Mouse (Mus musculus): Measurements from ENCODE around the gene Gm45711.
"Not testable (repeated sequence)": the region's sequence is repeated elsewhere in the genome, so short reads cannot be mapped to it uniquely, and the experiment has no call there.

The Gm45711 gene

DNA sequence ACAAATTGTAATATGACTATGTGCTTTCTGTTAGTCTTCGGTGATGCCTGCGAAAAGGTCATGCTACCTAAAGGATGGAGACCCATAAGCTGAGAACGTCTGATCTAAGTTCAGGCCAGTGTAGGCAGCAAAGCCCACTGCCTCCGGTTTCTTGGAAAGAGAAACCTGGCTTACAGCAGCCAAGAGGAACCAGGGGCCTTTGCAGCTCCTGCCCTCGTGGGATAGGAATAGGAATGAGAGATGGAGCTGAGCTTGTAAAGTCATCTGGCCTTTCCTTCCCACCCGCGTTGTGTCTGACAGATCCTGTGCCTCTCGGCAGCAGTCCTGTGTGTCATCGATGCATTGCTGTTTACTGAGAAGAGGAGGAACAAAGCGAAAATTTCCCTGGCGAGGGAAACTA, 11.4 kb upstream of the Gm45711 start, which contains the start of gene Gm11020:
TSS of gene Gm11020 (plus strand) at position 301 of the 400 bp plus-strand sequence.
- DNase-seq (ENCODE audit: low spot score in 2 of 2) = not testable (repeated sequence)

DNA sequence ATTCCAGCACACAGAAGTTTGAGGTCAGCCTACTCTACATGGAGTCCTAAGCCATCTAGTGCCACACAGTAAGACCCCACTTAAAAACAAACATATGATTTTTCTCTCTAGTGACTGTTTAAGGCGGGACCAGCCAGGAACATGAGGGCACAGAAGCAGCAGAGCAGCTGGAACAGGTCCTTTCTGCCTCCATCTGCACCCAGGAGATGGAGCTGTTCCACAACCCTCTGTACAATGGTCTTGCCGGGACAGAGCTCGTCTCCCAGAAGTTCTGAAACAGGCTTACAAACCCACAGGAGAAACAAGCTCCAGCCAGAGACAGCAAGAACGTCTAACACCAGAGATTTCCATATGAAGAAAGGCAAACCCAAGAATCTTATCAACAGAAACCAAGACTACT, 3.4 kb upstream of the Gm45711 start:
- DNase-seq (ENCODE audit: low spot score in 2 of 2) = peak in 1 of 2 experiments; percentile 13

- not testable (repeated sequence) for DNase-seq (ENCODE audit: low spot score in 2 of 2)
These were observed 2.1 kb upstream of the Gm45711 start for GRCm38 (mm10) chr8:104312023-104312422.

GRCm38 (mm10) chr8:104308341-104308740, 1.5 kb downstream of the Gm45711 start:
- DNase-seq (ENCODE audit: low spot score in 2 of 2) = not testable (repeated sequence)

DNA sequence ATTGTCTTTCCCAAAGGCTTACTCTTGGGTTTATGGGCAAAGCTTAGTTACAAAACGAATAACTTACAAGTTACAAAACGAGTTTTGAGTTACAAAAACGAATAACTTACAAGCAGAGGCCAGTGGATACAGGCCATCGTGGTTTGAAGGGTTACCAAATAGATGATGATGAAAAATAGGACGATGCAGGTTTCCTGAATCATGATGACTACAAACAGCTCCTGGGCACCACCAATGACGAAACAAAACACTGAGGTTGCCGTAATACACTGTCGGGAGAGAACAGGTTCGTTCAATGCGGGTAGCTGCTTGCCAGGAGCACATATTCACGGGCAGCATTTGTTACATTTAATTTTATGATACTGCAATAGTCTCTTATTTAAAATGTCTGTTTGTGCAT, 4.9 kb downstream of the Gm45711 start:
- no peak for DNase-seq (ENCODE audit: low spot score in 2 of 2)

GRCm38 (mm10) chr8:104302536-104302935, 7.3 kb downstream of the Gm45711 start:
- DNase-seq (ENCODE audit: low spot score in 2 of 2) = not testable (repeated sequence)

DNA sequence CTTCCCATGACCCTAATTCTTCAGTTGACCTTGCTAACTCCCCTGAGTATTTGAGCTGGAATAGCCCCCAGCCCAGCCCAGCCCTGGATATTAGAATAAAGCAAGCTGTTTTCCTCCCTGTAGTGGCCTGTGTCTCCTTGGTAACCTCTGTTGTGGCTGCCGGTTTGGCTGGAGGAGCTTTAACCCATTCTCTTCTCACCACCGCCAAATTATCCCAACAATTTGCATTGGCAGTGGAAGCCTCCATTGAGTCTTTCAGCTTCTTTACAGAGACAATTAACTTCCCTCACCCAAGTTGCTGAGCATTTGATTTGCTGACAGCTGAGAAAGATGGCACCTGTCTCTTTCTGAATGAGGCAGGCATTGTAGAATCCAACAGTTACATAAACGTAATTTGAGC, 8.3 kb downstream of the Gm45711 start:
- DNase-seq (ENCODE audit: low spot score in 2 of 2) = not testable (repeated sequence)

GRCm38 (mm10) chr8:104294396-104294795, 15.5 kb downstream of the Gm45711 start:
- no peak for DNase-seq (ENCODE audit: low spot score in 2 of 2)

DNA sequence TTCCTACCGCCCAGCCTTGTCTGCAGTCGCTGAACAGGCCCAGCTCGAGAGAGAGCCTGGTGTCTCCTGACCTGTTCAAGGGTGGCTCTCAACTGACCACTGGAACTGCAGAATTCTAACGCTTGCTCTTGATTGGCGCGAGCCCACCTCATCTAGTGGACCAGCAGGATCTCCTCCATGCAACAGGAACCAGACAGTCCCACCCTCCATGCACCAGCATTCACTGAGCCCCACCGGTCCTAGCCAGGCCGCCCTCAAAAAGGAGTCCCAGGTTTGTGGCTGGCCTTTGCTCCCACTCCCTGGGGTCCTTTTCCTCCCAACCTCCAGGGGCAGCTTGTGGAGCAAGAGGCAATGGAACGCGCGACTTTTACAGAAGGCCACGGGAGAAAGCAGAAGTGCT, 16.8 kb downstream of the Gm45711 start, which contains the start of gene Cmtm2a:
TSS of gene Cmtm2a (minus strand) at position 101 of the 400 bp plus-strand sequence.
- not testable (repeated sequence) for DNase-seq (ENCODE audit: low spot score in 2 of 2)

- DNase-seq (ENCODE audit: low spot score in 2 of 2) = no peak
These were observed 40.9 kb downstream of the Gm45711 start for GRCm38 (mm10) chr8:104268937-104269440.

DNA sequence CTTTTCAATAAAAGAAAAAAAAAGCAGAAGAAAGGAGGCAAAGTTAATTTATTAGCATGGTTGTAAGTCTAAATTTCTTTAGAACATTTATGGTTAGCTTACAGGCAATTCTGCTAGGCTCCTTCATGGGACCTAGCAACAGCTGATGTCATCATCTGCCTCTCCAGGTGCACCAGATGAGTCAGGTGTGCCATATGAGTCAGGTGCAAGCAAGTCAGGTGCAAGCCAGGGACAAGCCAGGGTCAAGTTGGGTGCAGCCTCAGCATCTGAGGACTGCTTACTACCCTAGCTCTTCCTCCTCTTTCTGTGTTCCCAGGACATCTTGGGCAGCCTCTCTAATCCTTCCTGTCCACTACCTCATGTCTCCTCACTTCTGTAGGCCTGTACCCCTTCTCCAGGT, 41.5 kb downstream of the Gm45711 start:
- DNase-seq (ENCODE audit: low spot score in 2 of 2) = no peak

DNA sequence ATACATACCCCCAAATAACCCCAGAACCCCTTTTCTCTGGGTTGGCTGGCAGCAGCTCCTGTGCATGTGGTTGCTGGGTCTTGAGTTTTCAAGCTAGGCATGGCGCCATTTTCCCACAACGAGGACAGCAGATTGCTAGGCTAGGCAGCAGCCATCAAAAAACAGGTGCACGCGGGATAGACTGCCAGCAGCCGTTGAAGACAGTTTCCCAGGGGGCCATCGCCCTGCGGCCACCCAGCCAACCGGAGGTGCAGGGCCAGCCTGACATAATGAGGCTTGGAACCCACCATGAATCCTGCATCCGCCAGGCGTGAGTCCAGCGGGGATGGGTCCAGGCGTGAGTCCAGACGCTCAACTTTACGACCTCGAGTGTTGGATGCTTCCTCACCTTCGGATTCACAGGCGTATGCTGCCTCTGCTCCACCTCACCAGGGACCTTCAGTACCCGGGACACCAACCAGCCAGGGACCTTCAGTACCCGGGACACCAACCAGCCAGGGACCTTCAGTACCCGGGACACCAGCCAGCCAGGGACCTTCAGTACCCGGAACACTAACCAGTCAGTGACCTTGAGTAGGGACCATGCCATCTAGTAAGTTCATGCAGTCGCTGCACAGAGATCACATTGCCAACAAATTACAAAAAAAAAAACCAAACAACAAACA, 45.5 kb downstream of the Gm45711 start:
- not testable (repeated sequence) for DNase-seq (ENCODE audit: low spot score in 2 of 2)

DNA sequence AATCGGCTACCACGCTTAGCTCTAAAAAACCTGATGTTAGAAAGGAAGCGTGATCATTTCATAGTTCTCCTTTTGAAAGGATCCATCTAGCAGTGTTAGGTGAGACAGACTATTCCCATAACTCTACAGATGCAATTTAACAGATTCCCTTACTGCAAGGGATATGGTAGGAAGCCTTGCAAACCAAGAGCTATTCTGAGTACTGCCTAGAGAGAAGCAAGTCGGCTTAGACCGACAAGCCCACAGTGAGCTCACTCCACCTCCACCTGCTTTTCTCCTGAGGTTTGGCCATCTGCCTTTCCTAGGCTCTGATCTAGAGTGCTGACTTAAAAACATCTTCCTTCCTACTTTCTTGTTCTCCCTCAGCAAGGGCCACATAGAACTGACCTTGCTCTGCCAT, 48.1 kb downstream of the Gm45711 start:
- not testable (repeated sequence) for DNase-seq (ENCODE audit: low spot score in 2 of 2)

GRCm38 (mm10) chr8:104253016-104253415, 56.9 kb downstream of the Gm45711 start:
- DNase-seq (ENCODE audit: low spot score in 2 of 2) = no peak

DNA sequence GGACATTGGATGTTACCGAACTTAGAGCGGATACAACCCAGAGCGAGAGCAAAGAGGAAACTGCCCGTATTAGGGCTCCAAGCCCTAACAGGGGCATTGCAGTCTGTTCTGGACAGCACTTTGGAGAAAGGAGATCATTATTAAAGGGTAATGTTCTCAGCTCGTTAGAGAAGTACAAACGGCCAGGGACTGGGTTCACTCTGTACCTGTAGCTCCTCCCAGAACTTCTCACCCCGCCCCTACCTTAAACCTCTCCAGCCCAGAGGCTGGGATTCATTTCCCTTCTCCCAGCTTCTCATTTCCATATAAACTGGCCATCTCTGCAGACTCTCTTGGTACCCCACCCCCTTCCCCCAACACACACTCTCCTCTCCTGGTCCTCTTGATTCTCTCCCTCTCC, 58.4 kb downstream of the Gm45711 start:
- DNase-seq (ENCODE audit: low spot score in 2 of 2) = no peak

- peak; percentile 40 to 72 for DNase-seq (ENCODE audit: low spot score in 2 of 2)
These were observed 59.2 kb downstream of the Gm45711 start, which contains the start of gene Cklf for GRCm38 (mm10) chr8:104250439-104251367. Cklf (plus strand) TSS chr8:104250861.

DNA sequence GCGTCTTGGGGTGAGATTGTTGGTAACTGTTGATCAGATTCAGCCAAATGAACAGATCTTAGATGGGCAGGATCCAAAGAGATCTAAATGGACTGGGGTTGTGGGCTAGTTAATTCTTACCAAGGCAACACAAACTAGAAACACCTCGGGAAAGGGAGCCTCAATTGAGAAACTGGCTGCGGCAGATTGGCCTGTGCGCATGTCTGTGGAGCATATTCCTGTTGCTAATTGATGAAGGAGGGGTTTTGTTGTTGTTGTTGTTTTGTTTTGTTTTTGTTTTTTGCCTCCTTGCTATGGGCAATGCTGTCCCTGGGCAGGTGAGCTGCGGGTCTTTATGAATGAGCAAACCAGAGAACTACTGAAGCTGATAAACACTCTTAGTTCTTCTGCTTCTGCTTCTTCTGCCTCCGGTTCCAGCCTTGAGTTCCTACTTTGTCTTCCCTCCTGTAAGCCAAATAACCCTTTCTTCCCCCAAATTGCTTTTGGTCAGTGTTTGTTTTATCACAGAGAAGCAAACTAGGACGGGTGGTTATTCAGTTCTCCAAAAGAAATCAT, 60.4 kb downstream of the Gm45711 start:
- no peak for DNase-seq (ENCODE audit: low spot score in 2 of 2)

- DNase-seq (ENCODE audit: low spot score in 2 of 2) = peak; percentile 60 to 70
These were observed 61.6 kb downstream of the Gm45711 start, which contains the start of gene Tk2 for GRCm38 (mm10) chr8:104248276-104248675. Tk2 (minus strand) TSS chr8:104248558.

GRCm38 (mm10) chr8:104247908-104248275, 62.0 kb downstream of the Gm45711 start:
- no peak for DNase-seq (ENCODE audit: low spot score in 2 of 2)

DNA sequence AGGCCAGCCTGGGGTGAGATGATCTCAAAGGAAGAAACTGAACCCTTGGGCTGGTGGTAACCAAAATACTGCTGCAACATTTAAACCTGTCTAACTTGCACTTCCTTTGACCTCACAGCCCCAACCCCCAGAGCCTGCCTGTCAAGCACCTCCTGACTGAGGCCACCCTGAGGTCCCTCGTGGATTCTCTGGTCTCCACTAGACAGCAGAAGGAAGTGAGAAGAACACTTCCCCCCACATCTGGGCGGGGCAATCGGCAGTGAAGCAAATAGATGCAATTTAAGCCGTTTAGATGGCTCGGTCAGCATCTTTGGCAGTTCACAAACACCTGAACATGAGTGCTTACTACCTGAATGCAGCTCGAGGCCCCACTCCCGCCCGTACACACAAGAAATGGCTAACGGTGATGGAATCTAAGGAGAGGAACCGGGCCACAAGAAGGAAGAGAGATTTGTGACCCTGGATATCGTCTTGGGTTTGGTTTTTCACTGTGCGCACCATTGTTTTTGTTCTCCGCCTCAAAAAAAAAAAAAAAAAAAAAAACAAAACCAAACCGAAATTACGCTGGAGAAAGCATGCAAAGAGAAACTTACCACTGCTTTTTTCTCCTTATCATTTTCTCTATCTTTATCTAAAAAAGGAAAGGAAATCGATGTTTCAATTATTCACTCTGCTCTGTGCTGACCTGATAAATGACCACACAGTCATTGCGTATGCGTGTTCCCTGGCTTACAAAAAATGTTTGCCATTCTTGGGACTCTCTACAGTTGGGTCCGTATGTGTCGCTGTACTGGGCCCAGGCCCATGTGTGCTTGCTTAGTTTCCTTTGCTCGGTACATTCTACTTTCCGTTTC, 62.6 kb downstream of the Gm45711 start:
- peak in 1 of 2 experiments; percentile 37 for DNase-seq (ENCODE audit: low spot score in 2 of 2)

- no peak for DNase-seq (ENCODE audit: low spot score in 2 of 2)
These were observed 63.3 kb downstream of the Gm45711 start for GRCm38 (mm10) chr8:104246621-104247020.
